Mouse (Mus musculus): ENCODE results near the gene Edn3.

Edn3 gene

GRCm38 (mm10) chr2:174793181-174793580 lies 32.8 kb downstream of the Edn3 start:
- DNase-seq (ENCODE audit: inconsistent age in 2 of 2, low spot score in 1 of 2) = no peak

GRCm38 (mm10) chr2:174796998-174797397 lies 36.6 kb downstream of the Edn3 start:
- DNase-seq (ENCODE audit: inconsistent age in 2 of 2, low spot score in 1 of 2) = no peak

- no peak for DNase-seq (ENCODE audit: inconsistent age in 2 of 2, low spot score in 1 of 2)
Measured at GRCm38 (mm10) chr2:174797495-174798068, 37.2 kb downstream of the Edn3 start.

- no peak for DNase-seq (ENCODE audit: inconsistent age in 2 of 2, low spot score in 1 of 2)
Measured at GRCm38 (mm10) chr2:174802453-174802852, 42.0 kb downstream of the Edn3 start.

DNA sequence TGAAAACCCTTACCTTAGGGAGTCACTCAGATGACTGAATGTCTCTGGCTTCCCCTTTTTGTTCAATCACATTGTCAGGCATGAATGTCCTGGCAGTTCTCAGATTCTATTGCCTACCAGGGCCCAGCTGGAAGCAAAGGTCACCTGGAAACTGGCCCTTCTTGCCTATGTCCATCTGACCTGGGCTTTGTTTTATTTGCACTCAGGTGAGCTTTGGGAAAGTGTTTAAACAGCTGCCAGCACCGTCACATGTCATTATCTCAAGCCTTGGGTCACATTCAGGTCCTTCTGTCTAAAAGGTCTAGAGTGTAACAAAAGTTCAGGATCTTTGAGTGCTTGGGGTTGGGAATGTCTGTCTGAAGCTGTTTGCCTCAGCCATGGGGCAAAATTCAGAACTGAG lies 43.2 kb downstream of the Edn3 start:
- no peak for DNase-seq (ENCODE audit: inconsistent age in 2 of 2, low spot score in 1 of 2)

- DNase-seq (ENCODE audit: inconsistent age in 2 of 2, low spot score in 1 of 2) = no peak
Measured at GRCm38 (mm10) chr2:174807900-174808299, 47.5 kb downstream of the Edn3 start.

DNA sequence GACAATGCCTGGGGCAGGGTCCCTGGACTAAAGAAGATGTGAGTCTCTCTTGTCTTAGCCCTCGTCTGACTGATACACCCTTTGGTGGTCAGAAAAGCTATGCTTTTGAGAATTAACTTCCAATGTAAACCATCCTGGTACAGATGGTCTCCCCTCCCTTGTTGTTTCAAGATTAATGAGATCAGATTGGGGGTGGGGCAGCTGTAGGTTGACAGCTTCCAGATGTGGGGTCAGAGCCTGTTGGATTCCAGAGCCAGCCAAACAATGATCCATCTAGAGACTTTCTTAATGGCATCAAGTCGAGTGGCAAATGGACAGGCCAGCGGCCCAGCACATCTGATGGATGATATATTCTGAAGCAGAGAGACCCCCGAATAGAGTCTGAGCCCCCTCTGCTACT lies 48.9 kb downstream of the Edn3 start:
- DNase-seq (ENCODE audit: inconsistent age in 2 of 2, low spot score in 1 of 2) = no peak

DNA sequence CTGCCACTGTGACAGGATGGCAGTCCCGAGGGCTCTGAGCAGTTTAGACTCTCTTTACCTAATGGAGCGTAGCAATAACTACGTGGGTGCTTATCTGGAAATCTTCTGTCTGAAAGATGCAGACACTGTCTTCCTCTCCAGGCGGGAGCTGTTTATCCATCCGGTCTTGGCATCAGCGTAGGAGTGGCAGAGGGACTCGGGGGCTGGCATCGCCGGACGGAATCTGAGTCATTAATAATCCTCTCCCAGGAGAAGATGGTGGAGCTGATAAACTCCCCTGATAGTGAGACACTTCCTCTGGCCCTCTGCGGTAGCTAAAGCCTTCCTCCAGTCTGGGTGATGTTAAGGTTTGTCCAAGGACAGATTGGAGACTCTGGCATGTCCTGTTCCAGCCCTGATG lies 52.9 kb downstream of the Edn3 start:
- no peak for DNase-seq (ENCODE audit: inconsistent age in 2 of 2, low spot score in 1 of 2)

- no peak for DNase-seq (ENCODE audit: inconsistent age in 2 of 2, low spot score in 1 of 2)
Measured at GRCm38 (mm10) chr2:174816163-174816562, 55.7 kb downstream of the Edn3 start.

- DNase-seq (ENCODE audit: inconsistent age in 2 of 2, low spot score in 1 of 2) = no peak
Measured at GRCm38 (mm10) chr2:174820286-174820685, 59.9 kb downstream of the Edn3 start.

- DNase-seq (ENCODE audit: inconsistent age in 2 of 2, low spot score in 1 of 2) = no peak
Measured at GRCm38 (mm10) chr2:174827829-174828228, 67.4 kb downstream of the Edn3 start.

DNA sequence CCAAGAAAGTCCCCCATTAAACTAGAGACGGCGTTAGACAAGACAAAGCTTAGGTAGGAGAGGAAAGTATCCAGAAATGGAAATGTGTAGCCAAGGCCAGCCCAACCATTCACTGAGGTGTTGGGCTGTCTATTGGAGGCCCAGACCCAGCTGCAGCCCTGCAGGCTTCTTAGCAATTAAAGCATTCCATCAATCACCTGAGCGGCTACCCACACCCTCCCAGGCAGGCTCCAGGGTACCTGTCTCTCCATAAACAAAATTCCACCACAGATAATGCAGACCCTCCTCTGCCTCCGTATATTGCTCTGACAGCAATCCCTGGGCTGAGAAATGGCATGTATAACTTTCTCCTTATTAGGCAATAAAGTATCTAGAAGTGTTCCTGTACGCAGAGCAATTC lies 73.2 kb downstream of the Edn3 start:
- DNase-seq (ENCODE audit: inconsistent age in 2 of 2, low spot score in 1 of 2) = no peak
